Mouse (Mus musculus) lung, embryonic 14.5 days (tissue): ENCODE results near the gene Oscp1. TPM values are rescaled to one million over a fixed set of nuclear protein-coding genes. Genes with fewer than 3 reads are reported as not detected.
A peak's percentile ranks its signal among the peaks of the same experiment; 100 is the strongest.

Experiments used
- ATAC-seq: fragments of 200-750 bp; cut with Nextera tagmentation; 2 replicates; pipeline ENCODE4 v1.8.0; 2017; ENCODE audit warnings: mild to moderate bottlenecking, moderate TSS enrichment, moderate library complexity; ENCODE audit not compliant: insufficient read depth
- DNase-seq: peaks from one replicate; pipeline ENCODE4 v3.0.0-alpha.2; 2015
- H3K27ac ChIP-seq: fragments of 300-500 bp; sonication (generic); 2 replicates; pipeline ENCODE4 v1.5.1; 2014; ENCODE audit warnings: low read depth, mild to moderate bottlenecking, moderate library complexity
- H3K27me3 ChIP-seq: fragments of 300-500 bp; sonication (generic); 2 replicates; pipeline ENCODE4 v1.6.1; 2014; ENCODE audit warnings: low read length, control low read depth; ENCODE audit not compliant: insufficient read depth
- H3K36me3 ChIP-seq: fragments of 300-500 bp; sonication (generic); 2 replicates; pipeline ENCODE4 v1.6.1; 2014; ENCODE audit warnings: control low read depth; ENCODE audit not compliant: insufficient read depth
- H3K4me1 ChIP-seq: fragments of 300-500 bp; sonication (generic); 2 replicates; pipeline ENCODE4 v1.6.1; 2014; ENCODE audit warnings: antibody characterized with exemption, control low read depth; ENCODE audit not compliant: insufficient read depth
- H3K4me2 ChIP-seq: fragments of 300-500 bp; sonication (generic); 2 replicates; pipeline ENCODE4 v1.6.1; 2014; ENCODE audit warnings: mild to moderate bottlenecking
- H3K4me3 ChIP-seq: fragments of 300-500 bp; sonication (generic); 2 replicates; pipeline ENCODE4 v1.5.1; 2014; ENCODE audit warnings: low read depth, low read length
- H3K9ac ChIP-seq: fragments of 300-500 bp; sonication (generic); 2 replicates; pipeline ENCODE4 v1.6.1; 2014
- H3K9me3 ChIP-seq: fragments of 300-500 bp; sonication (generic); 2 replicates; pipeline ENCODE4 v1.6.1; 2016; ENCODE audit warnings: low read depth, low read length, control low read depth
- CTCF ChIP-seq: IDR thresholded peaks from 2 replicates; pipeline ENCODE4 v1.5.1; 2016; ENCODE audit warnings: antibody characterized with exemption, low read depth
- WGBS: fragments of 180-500 bp; shearing (Covaris S2); extraction: QIAGEN DNeasy Blood & Tissue Kit; methylation state at CpG from one replicate; pipeline ENCODE4 v1.1.7; 2014; 5-methylcytosine and 5-hydroxymethylcytosine counted together
- polyA plus RNA-seq: library from polyadenylated mRNA; unstranded; fragments of >200 nt; fragmentation: Nextera tagmentation; extraction: Ambion mirVana; gene quantifications from 2 replicates; pipeline ENCODE4 v1.2.1, GENCODE M21; 2014

The Oscp1 gene
- polyA plus RNA-seq, 1 experiment from 2014 or later, result 18.1 TPM

- Histone ChIP-seq H3K36me3 (0 out of 2 replicates have a peak, but pooled peaks cover 21% of the 10 kb centered on the region), H3K4me1 (no peaks in the 10 kb centered on the region), H3K27ac (peak within 1 kb of the TSS; percentile 70), H3K4me3 (peak within 1 kb of the TSS; percentile 65), H3K4me2 (peak within 1 kb of the TSS; percentile 72), H3K9me3 (no peaks in the 10 kb centered on the region), H3K27me3 (no peaks in the 10 kb centered on the region), H3K9ac (peak within 1 kb of the TSS; percentile 72)
- no peak for TF ChIP-seq CTCF
- DNase-seq (peak; percentile 98), ATAC-seq (peak; percentile 99)
- 2% methylated on average over 37 of the region's 37 CpGs for WGBS
These were observed 38.2 kb downstream of the Oscp1 start, which contains the start of gene Lsm10 for GRCm38 (mm10) chr4:126096464-126097111. Gene Lsm10, plus strand, starts transcription at chr4:126096623.

- Histone ChIP-seq H3K4me1 (peaks cover 4% of the 10 kb centered on the region; the same call in 1 of the 2 replicates), H3K27ac (no peak overlapping the region), H3K9ac (no peak overlapping the region), H3K4me2 (no peak overlapping the region; the same call in 1 of the 2 replicates), H3K36me3 (0 out of 2 replicates have a peak, but pooled peaks cover 21% of the 10 kb centered on the region), H3K27me3 (no peaks in the 10 kb centered on the region), H3K9me3 (no peaks in the 10 kb centered on the region), H3K4me3 (no peak overlapping the region)
- WGBS, result 91% methylated on average over 20 of the region's 20 CpGs
- no peak for DNase-seq
- ATAC-seq, result no peak
- TF ChIP-seq CTCF, result no peak
These were observed 39.4 kb downstream of the Oscp1 start for GRCm38 (mm10) chr4:126097711-126098253.

- Histone ChIP-seq H3K4me1 (peaks cover 7% of the 10 kb centered on the region; the same call in 1 of the 2 replicates), H3K27me3 (no peaks in the 10 kb centered on the region), H3K9ac (no peak overlapping the region), H3K27ac (no peak overlapping the region), H3K4me3 (no peak overlapping the region), H3K4me2 (no peak overlapping the region), H3K36me3 (0 out of 2 replicates have a peak, but pooled peaks cover 21% of the 10 kb centered on the region), H3K9me3 (no peaks in the 10 kb centered on the region)
- no peak for DNase-seq
- no peak for ATAC-seq
- 84% methylated on average over 3 of the region's 3 CpGs for WGBS
- no peak for TF ChIP-seq CTCF
These were observed 41.0 kb downstream of the Oscp1 start for GRCm38 (mm10) chr4:126099365-126099764.

- no peak for ATAC-seq
- peaks cover 7% of the 10 kb centered on the region; the same call in 1 of the 2 replicates for H3K4me1 ChIP-seq
- no peak overlapping the region for H3K9ac ChIP-seq
- H3K4me2 ChIP-seq, result no peak overlapping the region
- H3K4me3 ChIP-seq, result no peak overlapping the region
- 73% methylated on average over 3 of the region's 3 CpGs for WGBS
- 0 out of 2 replicates have a peak, but pooled peaks cover 21% of the 10 kb centered on the region for H3K36me3 ChIP-seq
- no peaks in the 10 kb centered on the region for H3K9me3 ChIP-seq
- no peak overlapping the region for H3K27ac ChIP-seq
- DNase-seq, result no peak
- no peak for TF ChIP-seq CTCF
- H3K27me3 ChIP-seq, result no peaks in the 10 kb centered on the region
These were observed 42.4 kb downstream of the Oscp1 start for GRCm38 (mm10) chr4:126100764-126101163.

GRCm38 (mm10) chr4:126102061-126102841 is 43.9 kb downstream of the Oscp1 start:
- no peaks in the 10 kb centered on the region for H3K27me3 ChIP-seq
- peak overlapping the region; percentile 97 for H3K4me2 ChIP-seq
- ATAC-seq (no peak), DNase-seq (peak; percentile 47)
- H3K9me3 ChIP-seq, result no peaks in the 10 kb centered on the region
- H3K4me3 ChIP-seq, result peak overlapping the region; percentile 95; the same call in 1 of the 2 replicates
- 40% methylated on average over 7 of the region's 7 CpGs for WGBS
- TF ChIP-seq CTCF, result no peak
- H3K36me3 ChIP-seq, result 0 out of 2 replicates have a peak, but pooled peaks cover 21% of the 10 kb centered on the region
- peak overlapping the region; percentile 51 for H3K9ac ChIP-seq
- H3K4me1 ChIP-seq, result peaks cover 7% of the 10 kb centered on the region; the same call in 1 of the 2 replicates
- peak overlapping the region; percentile 92 for H3K27ac ChIP-seq

GRCm38 (mm10) chr4:126103057-126103581 is 44.8 kb downstream of the Oscp1 start:
- no peak for TF ChIP-seq CTCF
- H3K4me3 ChIP-seq, result peak overlapping the region; percentile 95
- peak overlapping the region; percentile 92 for H3K27ac ChIP-seq
- peak overlapping the region; percentile 51 for H3K9ac ChIP-seq
- peaks cover 7% of the 10 kb centered on the region; the same call in 1 of the 2 replicates for H3K4me1 ChIP-seq
- DNase-seq, result peak; percentile 92
- 1% methylated on average over 15 of the region's 15 CpGs for WGBS
- no peaks in the 10 kb centered on the region for H3K27me3 ChIP-seq
- H3K4me2 ChIP-seq, result peak overlapping the region; percentile 97
- peak; percentile 69 for ATAC-seq
- H3K36me3 ChIP-seq, result 0 out of 2 replicates have a peak, but pooled peaks cover 19% of the 10 kb centered on the region
- no peaks in the 10 kb centered on the region for H3K9me3 ChIP-seq
